Mouse (Mus musculus) C3H10T1/2 (cell line): Measurements from ENCODE around the gene Egf. TPM values are rescaled to one million over a fixed set of nuclear protein-coding genes. Genes with fewer than 3 reads are reported as not detected.

Experiments used
- polyA plus RNA-seq, 2 experiments: library from polyadenylated mRNA; unstranded; fragments of >200 nt; fragmentation: generic; extraction: Trizol; gene quantifications; one replicate each; pipeline ENCODE4 v1.2.1; 2012; ENCODE audit warnings: missing spikeins in 2 of 2

Egf gene
- under 1 TPM; 0.02 to 0.72 TPM for polyA plus RNA-seq

GRCm38 (mm10) chr3:129754650-129755604 lies at the start of gene Egf:
TSS of gene Egf (minus strand) at chr3:129755316.

GRCm38 (mm10) chr3:129803765-129804164 lies 48.6 kb upstream of the Egf start, which contains the start of gene Lrit3:
TSS of gene Lrit3 (minus strand) at chr3:129804030.

Other genes with a start within 250 kb of the Egf start
- 10 to 100 TPM in 1 of 2 experiments, under 1 TPM in 1; 0.96 to 13.2 TPM for gene Elovl6, start 223.0 kb downstream of the Egf start, polyA plus RNA-seq
- not detected for gene Lrit3, start 48.7 kb upstream of the Egf start, polyA plus RNA-seq
- gene Rrh, start 67.3 kb upstream of the Egf start, polyA plus RNA-seq, result under 1 TPM in 1 of 2 experiments, not detected in 1; 0.01 TPM
- 100 to 1,000 TPM in 1 of 2 experiments, 10 to 100 TPM in 1; 56.9 to 163 TPM for gene Gar1, start 76.1 kb upstream of the Egf start, polyA plus RNA-seq
- not detected for gene Cfi, start 80.6 kb upstream of the Egf start, polyA plus RNA-seq
- 10 to 100 TPM; 13.5 to 19.3 TPM for gene Pla2g12a, start 123.3 kb upstream of the Egf start, polyA plus RNA-seq
- gene Casp6, start 146.1 kb upstream of the Egf start, polyA plus RNA-seq, result 10 to 100 TPM in 1 of 2 experiments, 1 to 10 TPM in 1; 3.5 to 33.2 TPM
- gene Mcub, start 214.9 kb upstream of the Egf start, polyA plus RNA-seq, result 10 to 100 TPM; 14.2 to 20.9 TPM